Mouse (Mus musculus) thymus, adult 2 months (tissue): ENCODE data around the gene Tpgs1.

Source experiments
- CTCF ChIP-seq: fragments of 200-500 bp; IDR thresholded peaks from 2 replicates; pipeline ENCODE4 v1.5.1; 2012; ENCODE audit warnings: mild to moderate bottlenecking, control low read depth, low read length, moderate library complexity, borderline replicate concordance; ENCODE audit not compliant: control insufficient read depth, poor library complexity, insufficient read depth; ENCODE audit errors: extremely low read depth
- POLR2A ChIP-seq: fragments of 200-500 bp; IDR thresholded peaks from 2 replicates; pipeline ENCODE4 v1.6.1; 2012; ENCODE audit warnings: mild to moderate bottlenecking, low read length, control low read depth, moderate library complexity; ENCODE audit not compliant: control insufficient read depth, poor library complexity, insufficient read depth; ENCODE audit errors: extremely low read depth

DNA sequence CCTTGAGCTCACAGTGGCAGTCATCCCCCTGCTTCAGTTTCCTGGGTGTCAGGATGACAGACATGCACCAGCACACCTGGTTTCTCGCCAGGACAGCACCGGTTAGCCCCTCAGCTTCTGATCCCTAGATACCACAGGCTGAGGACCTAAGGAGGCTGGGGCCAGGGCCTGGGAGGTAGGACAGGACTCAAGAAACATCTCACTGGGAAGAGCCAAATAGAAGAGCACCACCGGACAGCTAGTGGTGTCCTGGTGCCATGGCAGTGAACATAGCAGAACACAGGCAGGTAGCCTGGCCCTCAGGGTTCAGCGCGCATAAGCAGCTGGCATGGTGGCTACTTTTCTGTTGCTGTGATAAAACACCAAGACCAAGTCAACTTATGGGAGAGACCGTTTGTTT lies 29.3 kb downstream of the Tpgs1 start:
- TF ChIP-seq CTCF (no peak), POLR2A (no peak)
